Mouse (Mus musculus): ENCODE data around the gene Med1. TPM values are rescaled to one million over a fixed set of nuclear protein-coding genes. Genes with fewer than 3 reads are reported as not detected.
A peak's percentile ranks its signal among the peaks of the same experiment; 100 is the strongest.

The Med1 gene
- polyA plus RNA-seq, 1 experiment from 2014 or later: 16.2 TPM

DNA sequence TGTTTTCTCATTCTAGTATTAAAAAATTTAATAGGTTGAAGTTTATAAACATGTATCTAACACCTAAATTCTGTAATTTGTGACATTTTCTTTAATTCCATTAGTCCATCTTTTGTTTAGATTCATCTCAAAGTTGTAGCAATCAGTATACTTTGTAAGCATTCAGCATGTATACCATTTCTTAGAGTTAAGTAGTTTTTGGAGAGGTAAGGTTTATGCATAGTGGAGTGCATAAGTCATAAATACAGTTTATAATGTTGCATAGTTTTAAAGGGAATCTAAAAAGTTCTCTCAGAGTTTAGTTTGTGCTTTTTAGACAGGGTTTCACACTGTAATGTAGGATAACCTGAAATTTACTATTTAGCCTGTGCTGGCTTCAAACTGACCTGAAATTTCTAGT, 12.4 kb upstream of the Med1 start:
- no peak for TF ChIP-seq EP300 (IDR thresholded peaks at IDR 0.05; ENCODE audit: low read depth)
- TF ChIP-seq CTCF (IDR thresholded peaks at IDR 0.05; ENCODE audit: low read depth): no peak
- no peaks in the 10 kb centered on the region for H3K27me3 ChIP-seq (ENCODE audit: insufficient read depth, low read length)
- DNase-seq (no peak), ATAC-seq (no peak)
- peak overlapping the region; percentile 39; the same call in 1 of the 2 replicates for H3K9ac ChIP-seq (replicated peaks)
- H3K36me3 ChIP-seq (replicated peaks; ENCODE audit: insufficient read depth, low read length): peaks cover 16% of the 10 kb centered on the region
- peak overlapping the region; percentile 44 for H3K4me3 ChIP-seq (ENCODE audit: low read depth, low read length)
- peaks cover 12% of the 10 kb centered on the region for H3K4me1 ChIP-seq (ENCODE audit: insufficient read depth)
- H3K9me3 ChIP-seq (ENCODE audit: low read length): no peaks in the 10 kb centered on the region
- H3K4me2 ChIP-seq (ENCODE audit: low read depth, low read length): peak overlapping the region; percentile 66
- peak overlapping the region; percentile 37; the same call in 1 of the 2 replicates for H3K27ac ChIP-seq (ENCODE audit: low read depth)

- peak overlapping the region; percentile 91 for H3K4me3 ChIP-seq (ENCODE audit: low read depth, low read length)
- peak overlapping the region; percentile 99 for H3K9ac ChIP-seq (replicated peaks)
- TF ChIP-seq CTCF (IDR thresholded peaks at IDR 0.05; ENCODE audit: low read depth) (no peak), EP300 (IDR thresholded peaks at IDR 0.05; ENCODE audit: low read depth) (no peak)
- H3K9me3 ChIP-seq (ENCODE audit: low read length): no peaks in the 10 kb centered on the region
- no peaks in the 10 kb centered on the region for H3K27me3 ChIP-seq (ENCODE audit: insufficient read depth, low read length)
- under 1% methylated on average over 16 of the region's 16 CpGs for WGBS (ENCODE audit: insufficient replicate concordance)
- peaks cover 8% of the 10 kb centered on the region for H3K36me3 ChIP-seq (replicated peaks; ENCODE audit: insufficient read depth, low read length)
- peak overlapping the region; percentile 100 for H3K27ac ChIP-seq (ENCODE audit: low read depth)
- H3K4me1 ChIP-seq (ENCODE audit: insufficient read depth): peaks cover 12% of the 10 kb centered on the region
- peak overlapping the region; percentile 76 for H3K4me2 ChIP-seq (ENCODE audit: low read depth, low read length)
- DNase-seq: peak; percentile 46
- ATAC-seq: no peak
Observed at GRCm38 (mm10) chr11:98203931-98204421, 10.9 kb upstream of the Med1 start.

- peak overlapping the region; percentile 99 for H3K9ac ChIP-seq (replicated peaks)
- peak overlapping the region; percentile 91 for H3K4me3 ChIP-seq (ENCODE audit: low read depth, low read length)
- no peaks in the 10 kb centered on the region for H3K27me3 ChIP-seq (ENCODE audit: insufficient read depth, low read length)
- H3K4me2 ChIP-seq (ENCODE audit: low read depth, low read length): peak overlapping the region; percentile 76
- WGBS (ENCODE audit: insufficient replicate concordance): under 1% methylated on average over 37 of the region's 37 CpGs
- H3K4me1 ChIP-seq (ENCODE audit: insufficient read depth): peaks cover 11% of the 10 kb centered on the region
- ATAC-seq (peak; percentile 20), DNase-seq (no peak)
- no peaks in the 10 kb centered on the region for H3K9me3 ChIP-seq (ENCODE audit: low read length)
- peak overlapping the region; percentile 100 for H3K27ac ChIP-seq (ENCODE audit: low read depth)
- TF ChIP-seq CTCF (IDR thresholded peaks at IDR 0.05; ENCODE audit: low read depth) (no peak), EP300 (IDR thresholded peaks at IDR 0.05; ENCODE audit: low read depth) (no peak)
- peaks cover 6% of the 10 kb centered on the region for H3K36me3 ChIP-seq (replicated peaks; ENCODE audit: insufficient read depth, low read length)
Observed at GRCm38 (mm10) chr11:98203351-98203911, 10.3 kb upstream of the Med1 start.

- Histone ChIP-seq H3K27ac (ENCODE audit: low read depth) (peak within 1 kb of the TSS; percentile 100), H3K4me2 (ENCODE audit: low read depth, low read length) (peak within 1 kb of the TSS; percentile 76), H3K4me1 (ENCODE audit: insufficient read depth) (peaks cover 10% of the 10 kb centered on the region), H3K4me3 (ENCODE audit: low read depth, low read length) (peak within 1 kb of the TSS; percentile 91), H3K36me3 (replicated peaks; ENCODE audit: insufficient read depth, low read length) (peaks cover 3% of the 10 kb centered on the region), H3K9me3 (ENCODE audit: low read length) (no peaks in the 10 kb centered on the region), H3K9ac (replicated peaks) (peak within 1 kb of the TSS; percentile 99), H3K27me3 (ENCODE audit: insufficient read depth, low read length) (no peaks in the 10 kb centered on the region)
- ATAC-seq: peak; percentile 90
- DNase-seq: peak; percentile 98
- WGBS (ENCODE audit: insufficient replicate concordance): under 1% methylated on average over 51 of the region's 63 CpGs
- peak; percentile 97 for TF ChIP-seq EP300 (IDR thresholded peaks at IDR 0.05; ENCODE audit: low read depth)
- no peak for TF ChIP-seq CTCF (IDR thresholded peaks at IDR 0.05; ENCODE audit: low read depth)
Observed at GRCm38 (mm10) chr11:98202641-98203350, 9.7 kb upstream of the Med1 start, which contains the start of gene Cdk12. Cdk12 (plus strand) TSS chr11:98203059.

GRCm38 (mm10) chr11:98201791-98202640, 8.9 kb upstream of the Med1 start:
- under 1% methylated on average over 27 of the region's 27 CpGs for WGBS (ENCODE audit: insufficient replicate concordance)
- no peaks in the 10 kb centered on the region for H3K27me3 ChIP-seq (ENCODE audit: insufficient read depth, low read length)
- TF ChIP-seq CTCF (IDR thresholded peaks at IDR 0.05; ENCODE audit: low read depth) (no peak), EP300 (IDR thresholded peaks at IDR 0.05; ENCODE audit: low read depth) (no peak)
- 0 out of 2 replicates have a peak, but pooled peaks have one; percentile 9 for ATAC-seq
- peak; percentile 49 for DNase-seq
- peak overlapping the region; percentile 99 for H3K9ac ChIP-seq (replicated peaks)
- H3K36me3 ChIP-seq (replicated peaks; ENCODE audit: insufficient read depth, low read length): no peaks in the 10 kb centered on the region; the same call in 1 of the 2 replicates
- peak overlapping the region; percentile 100 for H3K27ac ChIP-seq (ENCODE audit: low read depth)
- H3K4me2 ChIP-seq (ENCODE audit: low read depth, low read length): peak overlapping the region; percentile 76
- no peaks in the 10 kb centered on the region for H3K9me3 ChIP-seq (ENCODE audit: low read length)
- H3K4me1 ChIP-seq (ENCODE audit: insufficient read depth): peaks cover 10% of the 10 kb centered on the region
- H3K4me3 ChIP-seq (ENCODE audit: low read depth, low read length): peak overlapping the region; percentile 91

All from liver, postnatal 0 days (tissue).